Mouse (Mus musculus) megakaryocyte, embryonic 14.5 days (primary cell): ENCODE data around the gene Hoxb1.

Source experiments
- FLI1 ChIP-seq: IDR thresholded peaks from 2 replicates; pipeline ENCODE4 v1.6.1; 2012; ENCODE audit warnings: low read length, inconsistent platforms, mixed read lengths
- GATA1 ChIP-seq: IDR thresholded peaks from 3 replicates; pipeline ENCODE4 v1.6.1; 2012; ENCODE audit warnings: mixed read lengths, low read length, inconsistent platforms, borderline replicate concordance

- TF ChIP-seq FLI1 (no peak), GATA1 (no peak)
Observed at GRCm38 (mm10) chr11:96368686-96369085, 3.1 kb downstream of the Hoxb1 start.
